Mouse (Mus musculus) kidney, embryonic 15.5 days (tissue): ENCODE measurements around the gene Dnm3. TPM values are rescaled to one million over a fixed set of nuclear protein-coding genes. Genes with fewer than 3 reads are reported as not detected.

Experiments used
- ATAC-seq: fragments of 200-750 bp; cut with Nextera tagmentation; replicated peaks from 2 replicates; pipeline ENCODE4 v1.8.0; 2017; ENCODE audit warnings: moderate TSS enrichment; ENCODE audit not compliant: low FRiP score
- H3K27ac ChIP-seq: fragments of 300-500 bp; sonication (generic); 2 replicates; pipeline ENCODE4 v1.5.1; 2015; ENCODE audit warnings: mild to moderate bottlenecking, inconsistent platforms
- H3K27me3 ChIP-seq: fragments of 300-500 bp; sonication (generic); 2 replicates; pipeline ENCODE4 v1.6.1; 2015; ENCODE audit warnings: inconsistent platforms
- H3K36me3 ChIP-seq: fragments of 300-500 bp; sonication (generic); 2 replicates; pipeline ENCODE4 v1.6.1; 2015; ENCODE audit warnings: inconsistent platforms
- H3K4me1 ChIP-seq: fragments of 300-500 bp; sonication (generic); 2 replicates; pipeline ENCODE4 v1.6.1; 2015; ENCODE audit warnings: inconsistent platforms
- H3K4me2 ChIP-seq: fragments of 300-500 bp; sonication (generic); 2 replicates; pipeline ENCODE4 v1.6.1; 2015; ENCODE audit warnings: moderate library complexity, mild to moderate bottlenecking, inconsistent platforms
- H3K4me3 ChIP-seq: fragments of 300-500 bp; sonication (generic); replicated peaks from 2 replicates; pipeline ENCODE4 v1.5.1; 2015; ENCODE audit warnings: mild to moderate bottlenecking, inconsistent platforms
- H3K9ac ChIP-seq: fragments of 300-500 bp; sonication (generic); 2 replicates; pipeline ENCODE4 v1.6.1; 2015; ENCODE audit warnings: mild to moderate bottlenecking, inconsistent platforms
- H3K9me3 ChIP-seq: fragments of 300-500 bp; sonication (generic); replicated peaks from 2 replicates; pipeline ENCODE4 v1.6.1; 2016; ENCODE audit warnings: inconsistent platforms
- WGBS: fragments of 180-500 bp; shearing (Covaris S2); methylation state at CpG from one replicate; pipeline ENCODE4 v1.1.7; 2015; ENCODE audit warnings: mixed read lengths; 5-methylcytosine and 5-hydroxymethylcytosine counted together
- polyA plus RNA-seq: library from polyadenylated mRNA; unstranded; fragments of >200 nt; fragmentation: Nextera tagmentation; extraction: Ambion mirVana; gene quantifications from 2 replicates; pipeline ENCODE4 v1.2.1, GENCODE M21; 2015

The Dnm3 gene
- 7.3 and 7.6 TPM in 2 replicates for polyA plus RNA-seq

DNA sequence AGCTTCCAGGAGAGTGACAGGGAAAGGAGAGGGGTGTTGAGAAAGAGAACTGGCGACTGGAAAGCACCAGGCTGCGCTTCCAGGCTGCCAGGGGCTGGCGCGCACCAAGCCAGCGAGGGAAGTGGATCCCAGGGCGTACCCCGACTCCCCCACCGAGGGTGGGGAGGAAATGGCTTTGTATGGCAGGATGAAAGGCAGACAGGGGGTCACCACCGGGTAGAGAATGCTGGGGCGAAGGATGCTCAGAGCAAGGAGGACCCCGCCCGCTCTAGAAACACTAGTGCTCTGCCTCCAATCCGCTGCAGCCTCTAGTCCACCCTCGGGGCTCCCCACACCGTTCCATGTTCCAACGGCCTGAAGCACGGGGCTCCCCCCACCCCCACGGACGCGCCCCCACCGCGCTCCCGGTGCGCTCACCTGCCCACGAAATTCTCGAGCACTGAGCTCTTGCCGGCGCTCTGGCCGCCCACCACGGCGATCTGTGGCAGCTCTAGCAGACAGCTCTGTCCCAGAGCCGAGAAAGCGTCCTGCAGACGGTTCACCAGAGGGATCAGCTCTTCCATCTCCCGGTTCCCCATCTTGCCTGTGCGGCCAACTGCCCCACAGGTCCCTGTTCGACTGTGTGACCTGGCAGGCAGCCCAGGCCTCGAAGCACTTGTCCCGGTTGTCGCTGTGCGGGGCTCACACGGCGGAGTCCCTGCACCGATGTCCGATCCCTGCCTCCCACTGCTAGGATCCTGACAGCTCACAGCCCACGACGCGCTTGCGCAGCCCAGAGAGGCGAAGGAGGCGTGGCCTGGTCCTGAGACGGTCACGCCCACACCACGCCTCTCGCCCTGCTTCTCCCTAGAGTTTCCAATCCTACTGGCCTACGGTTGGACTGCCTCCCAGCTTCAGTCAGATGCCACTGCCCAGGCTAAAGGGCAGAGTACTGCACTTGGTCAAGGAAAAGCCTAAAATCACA lies at the start of gene Dnm3:
Gene Dnm3 (minus strand): TSS at position 789 of the 964 bp plus-strand sequence.
- peak within 1 kb of the TSS; percentile 95 for H3K4me2 ChIP-seq
- under 1% methylated on average over 56 of the region's 56 CpGs for WGBS
- H3K9me3 ChIP-seq, result no peaks in the 10 kb centered on the region
- H3K4me1 ChIP-seq, result peaks cover 19% of the 10 kb centered on the region
- peak within 1 kb of the TSS; percentile 54 for H3K4me3 ChIP-seq
- no peak within 1 kb of the TSS for H3K27ac ChIP-seq
- peak; percentile 99 for ATAC-seq
- H3K36me3 ChIP-seq, result no peaks in the 10 kb centered on the region
- H3K9ac ChIP-seq, result peak within 1 kb of the TSS; percentile 61
- peaks cover 32% of the 10 kb centered on the region for H3K27me3 ChIP-seq

DNA sequence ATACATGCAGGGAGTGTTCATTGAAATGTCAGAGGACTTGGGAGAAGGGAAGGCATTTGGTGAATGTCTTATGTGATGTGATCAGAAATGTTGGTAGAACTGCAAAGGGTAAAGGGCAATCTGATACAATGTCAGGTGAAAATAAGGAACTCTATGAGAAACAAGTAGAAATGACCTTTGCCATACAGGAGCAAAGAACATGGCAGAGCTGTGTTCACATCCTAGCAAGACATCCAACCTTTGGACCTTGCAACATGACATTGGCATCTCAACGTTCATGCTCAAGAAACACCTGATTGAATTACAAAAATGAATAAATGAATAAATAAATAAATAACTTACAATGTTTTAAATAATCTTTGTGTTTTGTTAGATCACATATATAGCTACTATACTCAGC lies 37.3 kb upstream of the Dnm3 start:
- no peak for ATAC-seq
- no peak overlapping the region for H3K4me3 ChIP-seq
- H3K27me3 ChIP-seq, result no peaks in the 10 kb centered on the region
- H3K9ac ChIP-seq, result no peak overlapping the region
- no peaks in the 10 kb centered on the region for H3K36me3 ChIP-seq
- no peaks in the 10 kb centered on the region for H3K4me1 ChIP-seq
- H3K4me2 ChIP-seq, result no peak overlapping the region
- no peaks in the 10 kb centered on the region for H3K9me3 ChIP-seq
- WGBS, result 77% methylated on average over 1 of the region's 1 CpGs
- H3K27ac ChIP-seq, result no peak overlapping the region

DNA sequence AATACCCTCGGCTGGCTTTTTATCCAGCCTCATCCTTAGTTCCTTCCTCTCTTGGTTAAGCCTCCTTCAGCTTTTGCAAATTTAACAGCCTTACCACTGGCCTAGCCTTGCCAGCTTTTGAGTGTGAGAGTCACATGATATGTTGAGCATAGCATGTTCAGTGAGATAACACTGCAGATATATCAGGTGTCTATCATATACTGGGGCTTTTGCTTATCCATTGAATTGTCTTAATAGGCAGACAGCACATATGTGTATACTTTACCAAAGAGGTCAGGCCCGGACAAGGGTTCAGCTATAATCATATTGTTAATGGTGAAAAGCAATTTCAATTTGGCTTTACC lies 32.2 kb upstream of the Dnm3 start:
- no peak for ATAC-seq
- H3K27ac ChIP-seq, result no peak overlapping the region
- H3K9me3 ChIP-seq, result no peaks in the 10 kb centered on the region
- 84% methylated on average over 2 of the region's 2 CpGs for WGBS
- no peaks in the 10 kb centered on the region for H3K27me3 ChIP-seq
- H3K9ac ChIP-seq, result no peak overlapping the region
- no peaks in the 10 kb centered on the region for H3K36me3 ChIP-seq
- no peaks in the 10 kb centered on the region for H3K4me1 ChIP-seq
- H3K4me2 ChIP-seq, result no peak overlapping the region
- no peak overlapping the region for H3K4me3 ChIP-seq

DNA sequence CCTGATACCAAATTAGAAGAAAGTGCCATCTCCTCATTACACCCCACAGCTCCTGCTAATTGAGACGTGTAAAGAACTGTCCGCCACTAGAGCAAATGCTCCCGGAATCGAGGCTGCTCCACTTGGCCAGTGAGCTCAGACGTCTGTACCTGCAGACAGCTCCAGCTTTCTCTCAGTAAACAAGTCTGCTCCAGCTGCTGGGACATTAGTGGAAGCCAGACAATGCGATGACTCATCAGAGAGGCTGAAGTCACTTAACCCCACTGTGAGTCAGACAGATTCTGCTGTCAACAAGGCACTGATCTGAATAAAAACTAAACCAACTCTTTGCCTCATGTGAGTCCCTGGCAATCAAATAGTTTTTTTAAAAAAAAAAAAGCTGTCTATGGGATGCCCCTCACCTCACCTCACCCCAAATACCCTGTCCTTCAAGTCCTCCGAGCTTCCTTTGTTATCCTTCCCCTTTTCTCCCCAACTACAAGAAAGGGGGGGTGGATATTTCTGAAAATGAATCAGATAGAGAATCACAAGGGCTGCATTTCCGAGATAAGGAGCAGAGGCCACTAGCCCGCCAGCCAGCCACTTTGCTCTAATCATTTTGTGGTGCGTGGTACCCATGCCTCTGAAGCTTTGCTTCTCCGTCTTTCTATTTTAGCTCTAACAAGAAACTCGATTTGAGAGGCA lies 31.6 kb upstream of the Dnm3 start:
- H3K27me3 ChIP-seq, result no peaks in the 10 kb centered on the region
- no peak overlapping the region for H3K4me2 ChIP-seq
- H3K36me3 ChIP-seq, result no peaks in the 10 kb centered on the region
- no peak overlapping the region for H3K4me3 ChIP-seq
- H3K9me3 ChIP-seq, result no peaks in the 10 kb centered on the region
- ATAC-seq, result no peak; the same call in 1 of the 2 replicates
- 56% methylated on average over 12 of the region's 12 CpGs for WGBS
- H3K4me1 ChIP-seq, result no peaks in the 10 kb centered on the region
- no peak overlapping the region for H3K27ac ChIP-seq
- no peak overlapping the region for H3K9ac ChIP-seq

- no peaks in the 10 kb centered on the region for H3K27me3 ChIP-seq
- ATAC-seq, result no peak
- H3K36me3 ChIP-seq, result no peaks in the 10 kb centered on the region
- no peaks in the 10 kb centered on the region for H3K4me1 ChIP-seq
- WGBS, result 81% methylated on average over 4 of the region's 4 CpGs
- H3K27ac ChIP-seq, result no peak overlapping the region
- no peak overlapping the region for H3K9ac ChIP-seq
- H3K9me3 ChIP-seq, result no peaks in the 10 kb centered on the region
- H3K4me2 ChIP-seq, result no peak overlapping the region
- H3K4me3 ChIP-seq, result no peak overlapping the region
Observed at GRCm38 (mm10) chr1:162508211-162509005, 30.6 kb upstream of the Dnm3 start.

DNA sequence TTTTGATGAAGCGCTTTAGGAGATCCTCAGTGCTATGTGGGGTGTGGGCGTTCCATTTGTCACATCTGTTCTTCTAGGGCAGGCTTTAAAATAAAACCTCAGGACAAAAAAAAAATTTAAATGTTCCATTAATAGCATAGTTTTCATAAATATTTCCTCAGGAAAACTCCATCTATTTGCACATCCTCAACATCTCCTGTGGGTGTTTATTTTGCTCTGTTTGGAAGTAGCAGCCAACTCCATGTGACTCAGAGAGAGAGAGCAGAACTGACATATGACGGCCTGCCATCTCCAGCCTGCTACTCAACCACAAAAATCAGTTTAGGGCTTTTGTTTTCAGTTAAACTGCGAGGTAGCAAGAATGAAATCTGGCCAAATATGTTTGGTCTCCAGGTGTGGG lies 28.7 kb upstream of the Dnm3 start:
- ATAC-seq, result no peak
- H3K36me3 ChIP-seq, result no peaks in the 10 kb centered on the region
- no peak overlapping the region for H3K4me3 ChIP-seq
- H3K27ac ChIP-seq, result no peak overlapping the region
- no peaks in the 10 kb centered on the region for H3K4me1 ChIP-seq
- 82% methylated on average over 4 of the region's 4 CpGs for WGBS
- no peaks in the 10 kb centered on the region for H3K27me3 ChIP-seq
- H3K9me3 ChIP-seq, result no peaks in the 10 kb centered on the region
- H3K9ac ChIP-seq, result no peak overlapping the region
- no peak overlapping the region for H3K4me2 ChIP-seq

DNA sequence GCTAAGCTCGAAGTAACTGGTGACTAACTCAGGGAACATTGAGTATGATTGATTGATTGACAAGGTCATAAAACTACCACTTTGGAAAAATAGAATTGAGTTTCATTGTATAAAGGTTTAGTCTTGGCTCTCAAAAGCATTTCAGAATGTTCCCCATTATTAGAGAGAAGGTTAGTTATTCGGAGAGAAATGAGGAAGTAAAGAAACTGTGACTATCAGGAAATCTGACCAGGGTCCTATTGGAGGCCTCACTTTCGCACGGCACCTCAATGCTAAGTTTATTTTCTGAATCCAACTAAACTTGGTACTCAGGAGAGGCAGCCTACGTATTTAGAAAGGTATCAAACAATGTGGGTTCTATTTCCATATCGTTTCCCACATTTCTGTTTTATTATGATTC lies 27.8 kb upstream of the Dnm3 start:
- no peak overlapping the region for H3K4me2 ChIP-seq
- ATAC-seq, result no peak

DNA sequence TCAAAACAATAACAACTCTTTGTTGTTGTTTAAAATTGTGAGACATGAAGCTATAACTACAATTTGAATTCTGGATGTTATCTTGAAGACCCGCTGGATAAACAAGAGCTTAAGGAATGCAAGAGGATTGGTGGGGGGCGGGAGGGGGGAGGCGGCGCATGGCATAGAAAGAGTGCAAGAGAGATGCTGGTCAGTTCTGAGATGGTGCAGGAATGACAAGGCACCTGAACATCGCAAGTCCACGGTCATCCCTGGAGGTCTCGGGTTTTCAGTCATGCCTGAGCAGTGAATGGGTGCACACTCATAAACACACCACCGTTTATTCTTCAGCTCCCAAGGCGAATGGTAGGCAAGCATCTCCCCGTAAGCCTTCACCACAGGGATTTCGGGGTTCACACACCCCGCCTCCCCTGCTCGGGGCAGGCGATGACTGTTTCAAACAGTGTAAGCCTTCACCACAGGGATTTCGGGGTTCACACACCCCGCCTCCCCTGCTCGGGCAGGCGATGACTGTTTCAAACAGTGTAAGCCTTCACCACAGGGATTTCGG lies 1.2 kb downstream of the Dnm3 start:
- no peak overlapping the region for H3K9ac ChIP-seq
- peak overlapping the region; percentile 54 for H3K4me3 ChIP-seq
- H3K9me3 ChIP-seq, result no peaks in the 10 kb centered on the region
- H3K36me3 ChIP-seq, result no peaks in the 10 kb centered on the region
- H3K4me1 ChIP-seq, result peaks cover 19% of the 10 kb centered on the region
- WGBS, result 3% methylated on average over 19 of the region's 19 CpGs
- peaks cover 28% of the 10 kb centered on the region for H3K27me3 ChIP-seq
- H3K4me2 ChIP-seq, result peak overlapping the region; percentile 95
- H3K27ac ChIP-seq, result no peak overlapping the region
- no peak for ATAC-seq

More for the DNA sequence above, 27.8 kb upstream of the Dnm3 start:
- Histone ChIP-seq H3K4me1 (no peaks in the 10 kb centered on the region), H3K4me3 (no peak overlapping the region), H3K27me3 (no peaks in the 10 kb centered on the region), H3K27ac (no peak overlapping the region), H3K9ac (no peak overlapping the region), H3K36me3 (no peaks in the 10 kb centered on the region), H3K9me3 (no peaks in the 10 kb centered on the region)
- WGBS, result 76% methylated on average over 6 of the region's 6 CpGs

- 63% methylated on average over 1 of the region's 1 CpGs for WGBS
- Histone ChIP-seq H3K36me3 (no peaks in the 10 kb centered on the region), H3K9me3 (no peaks in the 10 kb centered on the region), H3K9ac (no peak overlapping the region), H3K4me1 (peaks cover 16% of the 10 kb centered on the region), H3K27me3 (peaks cover 28% of the 10 kb centered on the region), H3K27ac (no peak overlapping the region), H3K4me2 (no peak overlapping the region), H3K4me3 (no peak overlapping the region)
- no peak for ATAC-seq
Observed at GRCm38 (mm10) chr1:162472949-162473348, 4.9 kb downstream of the Dnm3 start.

GRCm38 (mm10) chr1:162471089-162471488 lies 6.7 kb downstream of the Dnm3 start:
- peaks cover 14% of the 10 kb centered on the region for H3K27me3 ChIP-seq
- H3K4me1 ChIP-seq, result peaks cover under 1% of the 10 kb centered on the region; the same call in 1 of the 2 replicates
- no peak overlapping the region for H3K4me3 ChIP-seq
- no peaks in the 10 kb centered on the region for H3K36me3 ChIP-seq
- no peak overlapping the region for H3K27ac ChIP-seq
- no peak overlapping the region for H3K4me2 ChIP-seq
- no peak overlapping the region for H3K9ac ChIP-seq
- ATAC-seq, result no peak
- no peaks in the 10 kb centered on the region for H3K9me3 ChIP-seq

DNA sequence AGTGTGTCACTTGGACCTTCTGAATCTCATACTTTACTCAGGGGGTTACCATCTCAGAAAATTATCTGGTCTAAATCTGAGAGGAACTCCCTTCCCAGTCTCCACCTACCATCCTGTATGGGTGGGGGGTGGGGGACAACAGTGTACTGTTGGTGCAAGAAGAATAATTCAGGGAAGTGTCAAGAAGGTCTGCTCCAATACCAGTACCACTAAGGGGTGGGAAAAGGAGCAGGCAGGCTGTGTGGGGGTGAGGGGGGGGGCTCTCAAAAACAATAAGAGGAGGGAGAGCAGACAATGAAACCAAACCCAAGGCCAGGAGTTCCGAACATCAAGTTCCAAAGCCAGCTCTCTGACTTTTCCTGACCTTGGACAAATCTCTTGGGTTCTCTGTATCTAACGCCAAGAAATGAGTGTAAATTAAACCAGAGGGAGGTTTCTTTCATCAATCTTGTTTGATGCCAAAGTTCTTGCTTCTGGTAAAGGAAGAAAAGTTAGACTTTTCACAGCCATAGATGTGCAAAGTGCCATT lies 8.0 kb downstream of the Dnm3 start:
- Histone ChIP-seq H3K4me1 (no peaks in the 10 kb centered on the region), H3K9ac (no peak overlapping the region), H3K4me3 (no peak overlapping the region), H3K27ac (no peak overlapping the region), H3K4me2 (no peak overlapping the region), H3K9me3 (no peaks in the 10 kb centered on the region), H3K27me3 (peaks cover 6% of the 10 kb centered on the region; the same call in 1 of the 2 replicates), H3K36me3 (no peaks in the 10 kb centered on the region)
- peak; percentile 77; the same call in 1 of the 2 replicates for ATAC-seq
- WGBS, result 30% methylated on average over 2 of the region's 2 CpGs
